ENCODE assay signal across 18 mouse cellular contexts in the genomic region with DNA sequence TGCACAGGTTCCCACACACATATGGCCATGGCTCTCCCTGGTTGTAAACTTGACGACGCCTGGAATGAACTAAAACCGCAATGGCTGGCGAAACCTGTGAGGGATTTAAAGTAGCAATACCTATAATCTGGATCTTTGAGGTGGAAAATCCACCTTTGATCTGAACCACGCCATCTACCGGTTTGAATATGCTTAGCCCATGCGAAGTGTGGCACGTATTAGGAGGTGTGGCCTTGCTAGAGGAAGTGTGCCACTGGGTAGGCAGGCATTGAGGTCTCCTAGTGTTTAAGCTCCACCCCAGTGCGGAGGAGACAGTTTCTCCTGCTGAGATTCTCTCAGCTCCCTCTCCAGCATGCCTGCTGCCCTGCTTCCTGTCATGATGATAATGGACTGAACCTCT. TPM values are rescaled to one million over a fixed set of nuclear protein-coding genes. Genes with fewer than 3 reads are reported as not detected.
DNase-seq lines count a peak whose midpoint lies in the region; ATAC-seq and TF ChIP-seq lines count a peak whose summit lies in the region.
"Had no signal": no experiment of that assay in that cellular context is flagged by ENCODE, and none has a peak within 500 bp of the region (broad histone marks: within the 10 kb centered on the region; RNA-seq: fewer than 3 reads in every experiment).

No protein-coding gene starts in this region.

- WGBS in intestine, postnatal 0 days = 65% methylated on average over 9 of the region's 9 CpGs
- 69% methylated on average over 9 of the region's 9 CpGs for WGBS in intestine, embryonic 16.5 days
- 62% methylated on average over 9 of the region's 9 CpGs for WGBS in heart, embryonic 12.5 days
- WGBS in forebrain, embryonic 15.5 days = 72% methylated on average over 9 of the region's 9 CpGs

- peak; percentile 45 for TF ChIP-seq CTCF in intestine, postnatal 0 days (IDR thresholded peaks at IDR 0.05; ENCODE audit: low read depth)

- peak; percentile 12 for DNase-seq in thymus, postnatal 14 days
- no peak for DNase-seq in thymus, adult 18-20 months
- peak; percentile 28 for DNase-seq in testis, postnatal 14 days (ENCODE audit: low spot score)
- DNase-seq: adrenal gland, postnatal 25 days; gastrocnemius, postnatal 14 days; thymus, adult 2 months had no signal

- no peak overlapping the region for H3K9ac ChIP-seq in intestine, postnatal 0 days (ENCODE audit: low read depth, low read length)
- H3K9ac ChIP-seq in intestine, embryonic 16.5 days (ENCODE audit: low read depth, low read length) = no peak overlapping the region
- H3K9ac ChIP-seq in heart, embryonic 12.5 days = no peak overlapping the region
- no peak overlapping the region for H3K9ac ChIP-seq in forebrain, embryonic 15.5 days (replicated peaks)
- H3K9ac ChIP-seq: limb, embryonic 15.5 days; lung, embryonic 15.5 days had no signal

- H3K36me3 ChIP-seq in intestine, postnatal 0 days (ENCODE audit: control insufficient read depth, insufficient read depth) = 0 out of 2 replicates have a peak, but pooled peaks cover 3% of the 10 kb centered on the region
- no peaks in the 10 kb centered on the region for H3K36me3 ChIP-seq in intestine, embryonic 16.5 days (ENCODE audit: control insufficient read depth, insufficient read depth, low read length)
- peaks cover 3% of the 10 kb centered on the region; the same call in 1 of the 2 replicates for H3K36me3 ChIP-seq in heart, embryonic 12.5 days
- no peaks in the 10 kb centered on the region for H3K36me3 ChIP-seq in forebrain, embryonic 15.5 days
- H3K36me3 ChIP-seq: lung, embryonic 15.5 days had no signal

- peaks cover 5% of the 10 kb centered on the region; the same call in 1 of the 2 replicates for H3K4me1 ChIP-seq in intestine, postnatal 0 days (replicated peaks; ENCODE audit: control insufficient read depth, insufficient read depth, low read length)
- H3K4me1 ChIP-seq in intestine, embryonic 16.5 days (ENCODE audit: control insufficient read depth, insufficient read depth, low read length) = peaks cover 4% of the 10 kb centered on the region
- peaks cover 4% of the 10 kb centered on the region for H3K4me1 ChIP-seq in heart, embryonic 12.5 days (replicated peaks)
- peaks cover 7% of the 10 kb centered on the region for H3K4me1 ChIP-seq in forebrain, embryonic 15.5 days

- no peaks in the 10 kb centered on the region for H3K9me3 ChIP-seq in intestine, postnatal 0 days (ENCODE audit: control insufficient read depth)
- no peaks in the 10 kb centered on the region for H3K9me3 ChIP-seq in intestine, embryonic 16.5 days (ENCODE audit: control insufficient read depth, low read length)
- no peaks in the 10 kb centered on the region; the same call in 1 of the 2 replicates for H3K9me3 ChIP-seq in heart, embryonic 12.5 days (replicated peaks)
- no peaks in the 10 kb centered on the region for H3K9me3 ChIP-seq in forebrain, embryonic 15.5 days
- H3K9me3 ChIP-seq: limb, embryonic 15.5 days; lung, embryonic 15.5 days had no signal

- no peak overlapping the region for H3K4me2 ChIP-seq in intestine, postnatal 0 days (replicated peaks; ENCODE audit: low read depth)
- no peak overlapping the region for H3K4me2 ChIP-seq in intestine, embryonic 16.5 days (ENCODE audit: low read depth, low read length)
- no peak overlapping the region for H3K4me2 ChIP-seq in heart, embryonic 12.5 days
- no peak overlapping the region for H3K4me2 ChIP-seq in forebrain, embryonic 15.5 days (replicated peaks)
- H3K4me2 ChIP-seq: limb, embryonic 15.5 days; lung, embryonic 15.5 days; midbrain, embryonic 11.5 days had no signal

- no peak overlapping the region for H3K4me3 ChIP-seq in intestine, postnatal 0 days (ENCODE audit: low read depth, low read length)
- no peak overlapping the region for H3K4me3 ChIP-seq in intestine, embryonic 16.5 days (ENCODE audit: low read length)
- H3K4me3 ChIP-seq in heart, embryonic 12.5 days = no peak overlapping the region
- H3K4me3 ChIP-seq in forebrain, embryonic 15.5 days = no peak overlapping the region
- H3K4me3 ChIP-seq: limb, embryonic 15.5 days; lung, embryonic 15.5 days; myocyte had no signal

- no peak overlapping the region for H3K27ac ChIP-seq in intestine, postnatal 0 days (ENCODE audit: low read depth, low read length)
- H3K27ac ChIP-seq in intestine, embryonic 16.5 days (ENCODE audit: low read length) = no peak overlapping the region
- H3K27ac ChIP-seq in heart, embryonic 12.5 days (ENCODE audit: poor library complexity, severe bottlenecking) = no peak overlapping the region
- H3K27ac ChIP-seq in forebrain, embryonic 15.5 days (replicated peaks) = no peak overlapping the region
- H3K27ac ChIP-seq: kidney, postnatal 0 days; limb, embryonic 15.5 days; lung, embryonic 15.5 days had no signal

- ATAC-seq in intestine, postnatal 0 days = no peak
- no peak for ATAC-seq in intestine, embryonic 16.5 days
- peak; percentile 48 for ATAC-seq in granulocyte monocyte progenitor cell, adult 5-6 weeks (replicated peaks; ENCODE audit: poor library complexity, severe bottlenecking)
- ATAC-seq in heart, embryonic 12.5 days (ENCODE audit: insufficient number of reproducible peaks, low FRiP score) = no peak
- ATAC-seq in forebrain, embryonic 15.5 days (replicated peaks) = no peak
- ATAC-seq: inflammation-experienced regulatory T-cells, adult 6 months had no signal

- H3K27me3 ChIP-seq in intestine, postnatal 0 days (replicated peaks; ENCODE audit: control insufficient read depth, insufficient read depth, low read length) = no peaks in the 10 kb centered on the region
- no peaks in the 10 kb centered on the region for H3K27me3 ChIP-seq in intestine, embryonic 16.5 days (replicated peaks; ENCODE audit: control insufficient read depth, insufficient read depth, low read length)
- H3K27me3 ChIP-seq in heart, embryonic 12.5 days (replicated peaks) = no peaks in the 10 kb centered on the region
- H3K27me3 ChIP-seq in forebrain, embryonic 15.5 days = no peaks in the 10 kb centered on the region
- H3K27me3 ChIP-seq: limb, embryonic 15.5 days; lung, embryonic 15.5 days had no signal

RNA-seq across cellular contexts. Expression of a gene that starts 1.2 kb away (rescaled TPM):
- 24.1 and 25.4 TPM in 2 replicates for polyA plus RNA-seq in intestine, postnatal 0 days (2015; fragmentation: Nextera tagmentation; extraction: Ambion mirVana)
- polyA plus RNA-seq in intestine, embryonic 16.5 days (2015; fragmentation: Nextera tagmentation; extraction: Ambion mirVana) = 14.9 and 15.7 TPM in 2 replicates
- 0.62 and 2.0 TPM in 2 replicates for total RNA-seq in granulocyte monocyte progenitor cell, adult 5-6 weeks (2014; fragmentation: Nextera tagmentation)
- total RNA-seq in granulocyte monocyte progenitor cell, adult 5-6 weeks (2017) = 0.05 and 0.73 TPM in 2 replicates
- 4.4 and 4.8 TPM in 2 replicates for polyA plus RNA-seq in heart, embryonic 12.5 days (2016; fragmentation: Nextera tagmentation; extraction: Ambion mirVana)
- 4.2 and 4.3 TPM in 2 replicates for polyA plus RNA-seq in forebrain, embryonic 15.5 days (2015; fragmentation: Nextera tagmentation; extraction: Ambion mirVana)

RNA-seq across cellular contexts. Expression of a gene that starts 23.6 kb away (rescaled TPM):
- polyA plus RNA-seq in intestine, postnatal 0 days (2015; fragmentation: Nextera tagmentation; extraction: Ambion mirVana) = 87.2 and 89.5 TPM in 2 replicates
- polyA plus RNA-seq in intestine, embryonic 16.5 days (2015; fragmentation: Nextera tagmentation; extraction: Ambion mirVana) = 156 and 179 TPM in 2 replicates
- 92.7 and 94.8 TPM in 2 replicates for total RNA-seq in granulocyte monocyte progenitor cell, adult 5-6 weeks (2014; fragmentation: Nextera tagmentation)
- 217 and 238 TPM in 2 replicates for total RNA-seq in granulocyte monocyte progenitor cell, adult 5-6 weeks (2017)
- polyA plus RNA-seq in heart, embryonic 12.5 days (2016; fragmentation: Nextera tagmentation; extraction: Ambion mirVana) = 144 and 149 TPM in 2 replicates
- polyA plus RNA-seq in forebrain, embryonic 15.5 days (2015; fragmentation: Nextera tagmentation; extraction: Ambion mirVana) = 173 and 181 TPM in 2 replicates

RNA-seq across cellular contexts. Expression of a gene that starts 32.5 kb away (rescaled TPM):
- 0.44 and 0.54 TPM in 2 replicates for polyA plus RNA-seq in intestine, postnatal 0 days (2015; fragmentation: Nextera tagmentation; extraction: Ambion mirVana)
- polyA plus RNA-seq in intestine, embryonic 16.5 days (2015; fragmentation: Nextera tagmentation; extraction: Ambion mirVana) = 0.97 and 1.4 TPM in 2 replicates
- total RNA-seq in granulocyte monocyte progenitor cell, adult 5-6 weeks (2014; fragmentation: Nextera tagmentation) = not detected in 2 replicates
- total RNA-seq in granulocyte monocyte progenitor cell, adult 5-6 weeks (2017) = not detected in 2 replicates
- polyA plus RNA-seq in heart, embryonic 12.5 days (2016; fragmentation: Nextera tagmentation; extraction: Ambion mirVana) = 0.12 and 0.45 TPM in 2 replicates
- polyA plus RNA-seq in forebrain, embryonic 15.5 days (2015; fragmentation: Nextera tagmentation; extraction: Ambion mirVana) = 2.7 and 2.8 TPM in 2 replicates
- total RNA-seq: adrenal gland, postnatal 25 days; hematopoietic stem cell, adult 5-6 weeks had no signal
- polyA plus RNA-seq: inflammation-experienced regulatory T-cells, adult 6 months had no signal

RNA-seq across cellular contexts. Expression of a gene that starts 56.0 kb away (rescaled TPM):
- 1.8 and 2.2 TPM in 2 replicates for polyA plus RNA-seq in intestine, postnatal 0 days (2015; fragmentation: Nextera tagmentation; extraction: Ambion mirVana)
- polyA plus RNA-seq in intestine, embryonic 16.5 days (2015; fragmentation: Nextera tagmentation; extraction: Ambion mirVana) = 8.6 and 8.9 TPM in 2 replicates
- total RNA-seq in granulocyte monocyte progenitor cell, adult 5-6 weeks (2014; fragmentation: Nextera tagmentation) = not detected in 2 replicates
- not detected in 2 replicates for total RNA-seq in granulocyte monocyte progenitor cell, adult 5-6 weeks (2017)
- 5.4 and 7.1 TPM in 2 replicates for polyA plus RNA-seq in heart, embryonic 12.5 days (2016; fragmentation: Nextera tagmentation; extraction: Ambion mirVana)
- polyA plus RNA-seq in forebrain, embryonic 15.5 days (2015; fragmentation: Nextera tagmentation; extraction: Ambion mirVana) = 14.6 and 16.6 TPM in 2 replicates

Comparison
In these comparisons a context has a peak if more than half of its experiments do, and no peak if none do; other contexts are left out.
1. DNase-seq: peak in thymus, postnatal 14 days (single experiment) and testis, postnatal 14 days (single experiment); none in thymus, adult 18-20 months (0 of 2).